Mouse (Mus musculus): ENCODE measurements around the gene Memo1. TPM values are rescaled to one million over a fixed set of nuclear protein-coding genes. Genes with fewer than 3 reads are reported as not detected.
A peak's percentile ranks its signal among the peaks of the same experiment; 100 is the strongest.
"Not testable (repeated sequence)": the region's sequence is repeated elsewhere in the genome, so short reads cannot be mapped to it uniquely, and the experiment has no call there.

Gene Memo1
- polyA plus RNA-seq, 1 experiment from 2014 or later = 102 TPM

- no peak overlapping the region for H3K27ac ChIP-seq (replicated peaks; ENCODE audit: low read depth, low read length)
- no peak overlapping the region for H3K4me3 ChIP-seq (ENCODE audit: low read depth, low read length)
- ATAC-seq (ENCODE audit: low read depth) (no peak), DNase-seq (ENCODE audit: low spot score) (no peak)
- WGBS = 92% methylated on average over 5 of the region's 5 CpGs
- H3K4me2 ChIP-seq (ENCODE audit: low read depth, low read length) = no peak overlapping the region
- H3K9me3 ChIP-seq (ENCODE audit: control insufficient read depth, low read length) = no peaks in the 10 kb centered on the region
- no peaks in the 10 kb centered on the region for H3K27me3 ChIP-seq (replicated peaks; ENCODE audit: control insufficient read depth, insufficient read depth, low read length)
- H3K4me1 ChIP-seq (ENCODE audit: control insufficient read depth, insufficient read depth, low read length) = no peaks in the 10 kb centered on the region
- H3K9ac ChIP-seq (ENCODE audit: low read depth, low read length) = no peak overlapping the region
- H3K36me3 ChIP-seq (ENCODE audit: control insufficient read depth, insufficient read depth, low read length) = peaks cover 55% of the 10 kb centered on the region
Observed at GRCm38 (mm10) chr17:74300089-74300488, 4.8 kb upstream of the Memo1 start.

- not testable (repeated sequence) for H3K9ac ChIP-seq (ENCODE audit: low read depth, low read length); DNase-seq (ENCODE audit: low spot score); ATAC-seq (ENCODE audit: low read depth); H3K4me3 ChIP-seq (ENCODE audit: low read depth, low read length); H3K27ac ChIP-seq (replicated peaks; ENCODE audit: low read depth, low read length); H3K9me3 ChIP-seq (ENCODE audit: control insufficient read depth, low read length); H3K4me2 ChIP-seq (ENCODE audit: low read depth, low read length); H3K27me3 ChIP-seq (replicated peaks; ENCODE audit: control insufficient read depth, insufficient read depth, low read length)
- 92% methylated on average over 5 of the region's 5 CpGs for WGBS
- H3K36me3 ChIP-seq (ENCODE audit: control insufficient read depth, insufficient read depth, low read length) = peaks cover 35% of the 10 kb centered on the region
- H3K4me1 ChIP-seq (ENCODE audit: control insufficient read depth, insufficient read depth, low read length) = peaks cover 14% of the 10 kb centered on the region
Observed at GRCm38 (mm10) chr17:74296991-74297390, 1.7 kb upstream of the Memo1 start.

- WGBS = 35% methylated on average over 11 of the region's 11 CpGs
- peak; percentile 87 for DNase-seq (ENCODE audit: low spot score)
Observed at GRCm38 (mm10) chr17:74296076-74296823, 929 bp upstream of the Memo1 start.

GRCm38 (mm10) chr17:74294426-74295025, 795 bp downstream of the Memo1 start:
- peaks cover 13% of the 10 kb centered on the region for H3K36me3 ChIP-seq (ENCODE audit: control insufficient read depth, insufficient read depth, low read length)
- ATAC-seq (ENCODE audit: low read depth) = peak; percentile 85
- H3K4me2 ChIP-seq (ENCODE audit: low read depth, low read length) = peak overlapping the region; percentile 76
- H3K4me3 ChIP-seq (ENCODE audit: low read depth, low read length) = peak overlapping the region; percentile 78
- no peaks in the 10 kb centered on the region for H3K9me3 ChIP-seq (ENCODE audit: control insufficient read depth, low read length)
- WGBS = 1% methylated on average over 19 of the region's 80 CpGs
- peak overlapping the region; percentile 99 for H3K27ac ChIP-seq (replicated peaks; ENCODE audit: low read depth, low read length)
- no peaks in the 10 kb centered on the region for H3K27me3 ChIP-seq (replicated peaks; ENCODE audit: control insufficient read depth, insufficient read depth, low read length)
- H3K9ac ChIP-seq (ENCODE audit: low read depth, low read length) = peak overlapping the region; percentile 92
- H3K4me1 ChIP-seq (ENCODE audit: control insufficient read depth, insufficient read depth, low read length) = peaks cover 23% of the 10 kb centered on the region
- DNase-seq (ENCODE audit: low spot score) = peak; percentile 91

More at GRCm38 (mm10) chr17:74296076-74296823, 929 bp upstream of the Memo1 start:
- H3K4me2 ChIP-seq (ENCODE audit: low read depth, low read length) = peak overlapping the region; percentile 76
- peak overlapping the region; percentile 92 for H3K9ac ChIP-seq (ENCODE audit: low read depth, low read length)
- peaks cover 19% of the 10 kb centered on the region for H3K4me1 ChIP-seq (ENCODE audit: control insufficient read depth, insufficient read depth, low read length)
- H3K27me3 ChIP-seq (replicated peaks; ENCODE audit: control insufficient read depth, insufficient read depth, low read length) = no peaks in the 10 kb centered on the region
- no peaks in the 10 kb centered on the region for H3K9me3 ChIP-seq (ENCODE audit: control insufficient read depth, low read length)
- H3K27ac ChIP-seq (replicated peaks; ENCODE audit: low read depth, low read length) = peak overlapping the region; percentile 99
- no peak for ATAC-seq (ENCODE audit: low read depth)
- H3K36me3 ChIP-seq (ENCODE audit: control insufficient read depth, insufficient read depth, low read length) = peaks cover 28% of the 10 kb centered on the region
- peak overlapping the region; percentile 78 for H3K4me3 ChIP-seq (ENCODE audit: low read depth, low read length)

- H3K4me1 ChIP-seq (ENCODE audit: control insufficient read depth, insufficient read depth, low read length) = peaks cover 23% of the 10 kb centered on the region
- peak overlapping the region; percentile 76 for H3K4me2 ChIP-seq (ENCODE audit: low read depth, low read length)
- ATAC-seq (ENCODE audit: low read depth) (no peak), DNase-seq (ENCODE audit: low spot score) (peak; percentile 46)
- no peaks in the 10 kb centered on the region for H3K9me3 ChIP-seq (ENCODE audit: control insufficient read depth, low read length)
- peaks cover 6% of the 10 kb centered on the region for H3K36me3 ChIP-seq (ENCODE audit: control insufficient read depth, insufficient read depth, low read length)
- H3K4me3 ChIP-seq (ENCODE audit: low read depth, low read length) = peak overlapping the region; percentile 78
- H3K27me3 ChIP-seq (replicated peaks; ENCODE audit: control insufficient read depth, insufficient read depth, low read length) = no peaks in the 10 kb centered on the region
- H3K27ac ChIP-seq (replicated peaks; ENCODE audit: low read depth, low read length) = peak overlapping the region; percentile 99
- WGBS = 1% methylated on average over 18 of the region's 18 CpGs
- H3K9ac ChIP-seq (ENCODE audit: low read depth, low read length) = peak overlapping the region; percentile 92
Observed at GRCm38 (mm10) chr17:74293687-74294425, 1.5 kb downstream of the Memo1 start.

- DNase-seq (ENCODE audit: low spot score) = no peak
- 83% methylated on average over 4 of the region's 4 CpGs for WGBS
- Histone ChIP-seq H3K36me3 (ENCODE audit: control insufficient read depth, insufficient read depth, low read length) (no peaks in the 10 kb centered on the region), H3K4me3 (ENCODE audit: low read depth, low read length) (no peak overlapping the region), H3K27me3 (replicated peaks; ENCODE audit: control insufficient read depth, insufficient read depth, low read length) (no peaks in the 10 kb centered on the region), H3K4me1 (ENCODE audit: control insufficient read depth, insufficient read depth, low read length) (peaks cover 23% of the 10 kb centered on the region), H3K27ac (replicated peaks; ENCODE audit: low read depth, low read length) (no peak overlapping the region), H3K9ac (ENCODE audit: low read depth, low read length) (no peak overlapping the region), H3K4me2 (ENCODE audit: low read depth, low read length) (no peak overlapping the region), H3K9me3 (ENCODE audit: control insufficient read depth, low read length) (no peaks in the 10 kb centered on the region)
- no peak for ATAC-seq (ENCODE audit: low read depth)
Observed at GRCm38 (mm10) chr17:74291640-74292361, 3.5 kb downstream of the Memo1 start.

GRCm38 (mm10) chr17:74290869-74291268, 4.5 kb downstream of the Memo1 start:
- Histone ChIP-seq H3K4me1 (ENCODE audit: control insufficient read depth, insufficient read depth, low read length) (peaks cover 23% of the 10 kb centered on the region), H3K9ac (ENCODE audit: low read depth, low read length) (no peak overlapping the region), H3K4me2 (ENCODE audit: low read depth, low read length) (no peak overlapping the region), H3K27ac (replicated peaks; ENCODE audit: low read depth, low read length) (no peak overlapping the region; the same call in 1 of the 2 replicates), H3K27me3 (replicated peaks; ENCODE audit: control insufficient read depth, insufficient read depth, low read length) (no peaks in the 10 kb centered on the region), H3K36me3 (ENCODE audit: control insufficient read depth, insufficient read depth, low read length) (no peaks in the 10 kb centered on the region), H3K4me3 (ENCODE audit: low read depth, low read length) (no peak overlapping the region), H3K9me3 (ENCODE audit: control insufficient read depth, low read length) (no peaks in the 10 kb centered on the region)
- DNase-seq (ENCODE audit: low spot score) = peak; percentile 33
- ATAC-seq (ENCODE audit: low read depth) = no peak

- Histone ChIP-seq H3K36me3 (ENCODE audit: control insufficient read depth, insufficient read depth, low read length) (no peaks in the 10 kb centered on the region), H3K27ac (replicated peaks; ENCODE audit: low read depth, low read length) (no peak overlapping the region), H3K4me3 (ENCODE audit: low read depth, low read length) (no peak overlapping the region), H3K4me1 (ENCODE audit: control insufficient read depth, insufficient read depth, low read length) (peaks cover 23% of the 10 kb centered on the region), H3K27me3 (replicated peaks; ENCODE audit: control insufficient read depth, insufficient read depth, low read length) (no peaks in the 10 kb centered on the region), H3K4me2 (ENCODE audit: low read depth, low read length) (no peak overlapping the region), H3K9me3 (ENCODE audit: control insufficient read depth, low read length) (no peaks in the 10 kb centered on the region), H3K9ac (ENCODE audit: low read depth, low read length) (no peak overlapping the region)
- DNase-seq (ENCODE audit: low spot score) (no peak), ATAC-seq (ENCODE audit: low read depth) (no peak)
- 83% methylated on average over 3 of the region's 3 CpGs for WGBS
Observed at GRCm38 (mm10) chr17:74290198-74290597, 5.1 kb downstream of the Memo1 start.
